Mouse (Mus musculus) MEL (cell line): ENCODE data around the gene Uap1.

Experiments
- CHD1 ChIP-seq: IDR thresholded peaks from 2 replicates; pipeline ENCODE4 v1.6.1; 2012; ENCODE audit warnings: low read depth, mild to moderate bottlenecking, inconsistent platforms, low read length, improper control_type of control experiment
- MEF2A ChIP-seq: IDR thresholded peaks from 2 replicates; pipeline ENCODE4 v1.6.1; 2014; ENCODE audit warnings: low read depth, mild to moderate bottlenecking, inconsistent platforms, low read length, improper control_type of control experiment; ENCODE audit not compliant: poor library complexity, insufficient replicate concordance, severe bottlenecking; ENCODE audit errors: extremely low read depth

DNA sequence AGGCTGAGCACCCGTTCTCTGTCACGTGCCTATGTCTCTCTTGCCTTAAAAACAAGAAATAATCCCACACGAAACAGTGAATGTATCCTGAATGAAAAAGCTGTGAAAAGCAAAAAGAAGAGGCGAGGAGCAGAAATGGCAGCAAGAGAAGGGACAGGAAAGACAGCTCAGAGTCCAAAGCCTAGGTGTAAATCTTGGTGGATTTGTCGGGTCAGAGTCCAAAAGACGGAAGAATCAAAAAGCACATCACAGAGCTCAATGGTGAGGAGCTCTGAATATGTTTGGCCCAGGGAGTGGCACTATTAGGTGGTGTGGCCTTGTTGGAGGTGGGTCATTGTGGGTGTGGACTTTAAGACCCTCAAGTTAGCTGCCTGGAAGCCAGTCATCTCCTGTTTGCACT is 31.6 kb upstream of the Uap1 start:
- TF ChIP-seq MEF2A (no peak), CHD1 (no peak)
